Mouse (Mus musculus) liver, embryonic 14.5 days (tissue): ENCODE measurements at regions not wholly inside any gene's neighbourhood (a gene's known extent, or its start where the extent isn't known, plus 50 kb on each side); places are given as distances from the start of the nearest gene placed in this dataset.

Experiments
- CTCF ChIP-seq: IDR thresholded peaks from 2 replicates; pipeline ENCODE4 v1.5.1; 2016; ENCODE audit warnings: antibody characterized with exemption, low read depth, control low read depth
- EP300 ChIP-seq: IDR thresholded peaks from 2 replicates; pipeline ENCODE4 v1.6.1; 2016; ENCODE audit warnings: antibody characterized with exemption, low read depth

- TF ChIP-seq CTCF (0 out of 2 replicates have a peak, but pooled peaks have one; percentile 21), EP300 (no peak)
These were observed 341.3 kb downstream of the Ankrd50 start for GRCm38 (mm10) chr3:38143147-38143883.
